Mouse (Mus musculus) erythroid progenitor cell, adult 5-6 weeks (primary cell): ENCODE results near the gene Slc39a10. TPM values are rescaled to one million over a fixed set of nuclear protein-coding genes. Genes with fewer than 3 reads are reported as not detected.

Experiments used
- ATAC-seq: replicated peaks from 2 replicates; pipeline ENCODE4 v1.8.0; 2016; ENCODE audit warnings: moderate number of reproducible peaks, mild to moderate bottlenecking, moderate TSS enrichment, inconsistent platforms; ENCODE audit not compliant: poor library complexity, low FRiP score, severe bottlenecking
- total RNA-seq, 2 experiments: library from RNA; stranded (forward) in 1 of 2; stranded (reverse) in 1 of 2; fragments of 150-400 nt in 1 of 2; fragments of 186-747, 209-891 nt in 1 of 2; gene quantifications; 2 replicates each; pipeline versions ENCODE4 v1.2.3 to v1.2.4; 2015 to 2017; ENCODE audit warnings: low replicate concordance in 2 of 2

Gene Slc39a10
- total RNA-seq, 2 experiments from 2014 or later, result 3.0 to 6.7 TPM

GRCm38 (mm10) chr1:46869788-46870187, 22.9 kb downstream of the Slc39a10 start:
- no peak for ATAC-seq

- no peak for ATAC-seq
Measured at GRCm38 (mm10) chr1:46864175-46864885, 28.3 kb downstream of the Slc39a10 start.

GRCm38 (mm10) chr1:46863434-46863833, 29.2 kb downstream of the Slc39a10 start:
- no peak for ATAC-seq

GRCm38 (mm10) chr1:46860082-46860481, 32.6 kb downstream of the Slc39a10 start:
- no peak for ATAC-seq

GRCm38 (mm10) chr1:46858579-46858978, 34.1 kb downstream of the Slc39a10 start:
- ATAC-seq, result no peak

GRCm38 (mm10) chr1:46856498-46856897, 36.2 kb downstream of the Slc39a10 start:
- no peak for ATAC-seq

GRCm38 (mm10) chr1:46854036-46854900, 38.4 kb downstream of the Slc39a10 start:
- no peak for ATAC-seq

GRCm38 (mm10) chr1:46853317-46854035, 39.2 kb downstream of the Slc39a10 start:
- ATAC-seq, result peak; percentile 88

- ATAC-seq, result no peak
Measured at GRCm38 (mm10) chr1:46852600-46853272, 39.9 kb downstream of the Slc39a10 start.

GRCm38 (mm10) chr1:46852216-46852599, 40.4 kb downstream of the Slc39a10 start:
- no peak for ATAC-seq

GRCm38 (mm10) chr1:46851586-46851985, 41.1 kb downstream of the Slc39a10 start:
- no peak for ATAC-seq

- no peak for ATAC-seq
Measured at GRCm38 (mm10) chr1:46849758-46850157, 42.9 kb downstream of the Slc39a10 start.

- ATAC-seq, result no peak
Measured at GRCm38 (mm10) chr1:46845221-46845620, 47.4 kb downstream of the Slc39a10 start.

GRCm38 (mm10) chr1:46844281-46844680, 48.4 kb downstream of the Slc39a10 start:
- no peak for ATAC-seq

- no peak for ATAC-seq
Measured at GRCm38 (mm10) chr1:46843406-46843805, 49.2 kb downstream of the Slc39a10 start.

- ATAC-seq, result no peak
Measured at GRCm38 (mm10) chr1:46831927-46832326, 60.7 kb downstream of the Slc39a10 start.

- no peak for ATAC-seq
Measured at GRCm38 (mm10) chr1:46830066-46830843, 62.4 kb downstream of the Slc39a10 start.

- no peak for ATAC-seq
Measured at GRCm38 (mm10) chr1:46822256-46822972, 70.2 kb downstream of the Slc39a10 start.
